Mouse (Mus musculus): ENCODE measurements at regions not wholly inside any gene's neighbourhood (a gene's known extent, or its start where the extent isn't known, plus 50 kb on each side); places are given as distances from the start of the nearest gene placed in this dataset.
A peak's percentile ranks its signal among the peaks of the same experiment; 100 is the strongest.
"Not testable (repeated sequence)": the region's sequence is repeated elsewhere in the genome, so short reads cannot be mapped to it uniquely, and the experiment has no call there.

DNA sequence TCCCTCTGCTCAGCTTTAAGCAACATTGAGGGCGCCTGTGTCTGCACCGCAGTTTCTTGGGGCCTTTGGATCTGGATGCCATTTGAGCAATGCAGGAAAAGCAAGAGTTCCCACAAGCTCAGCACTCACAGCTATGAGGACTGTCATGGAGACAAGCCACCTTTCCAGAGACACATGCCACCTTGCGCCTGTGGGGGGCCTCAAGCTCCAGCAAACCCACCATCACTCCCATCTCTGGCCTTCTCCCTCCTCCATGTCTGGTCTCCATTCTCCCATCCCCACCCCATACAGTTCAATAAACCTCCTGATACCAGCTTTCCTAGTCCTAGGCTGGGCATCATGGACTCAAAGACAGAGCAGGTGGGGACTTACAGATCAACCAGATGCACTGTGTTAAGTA is 97.8 kb downstream of the Wdr11 start:
- no peak for DNase-seq (ENCODE audit: extremely low spot score, low spot score)

DNA sequence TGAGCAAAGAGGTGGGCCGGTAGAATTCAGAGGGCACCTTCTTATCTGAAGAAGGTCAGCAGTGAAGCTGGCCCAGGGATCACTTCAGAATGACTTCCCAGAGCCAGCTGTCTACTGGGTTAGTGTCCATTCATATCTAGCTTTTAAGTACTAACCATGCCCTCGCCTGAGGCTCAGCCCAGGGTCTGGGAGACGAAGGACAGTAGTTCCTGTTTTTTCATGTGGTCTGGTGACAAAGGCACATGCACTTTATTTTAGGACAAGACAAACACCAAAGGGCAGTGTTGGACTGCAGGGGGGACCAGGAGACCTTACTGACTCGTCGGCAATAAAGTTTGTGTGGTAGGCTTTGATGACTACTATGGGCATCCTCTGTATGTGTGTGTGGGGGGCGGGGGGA is 99.2 kb downstream of the Wdr11 start:
- DNase-seq (ENCODE audit: extremely low spot score, low spot score) = no peak

DNA sequence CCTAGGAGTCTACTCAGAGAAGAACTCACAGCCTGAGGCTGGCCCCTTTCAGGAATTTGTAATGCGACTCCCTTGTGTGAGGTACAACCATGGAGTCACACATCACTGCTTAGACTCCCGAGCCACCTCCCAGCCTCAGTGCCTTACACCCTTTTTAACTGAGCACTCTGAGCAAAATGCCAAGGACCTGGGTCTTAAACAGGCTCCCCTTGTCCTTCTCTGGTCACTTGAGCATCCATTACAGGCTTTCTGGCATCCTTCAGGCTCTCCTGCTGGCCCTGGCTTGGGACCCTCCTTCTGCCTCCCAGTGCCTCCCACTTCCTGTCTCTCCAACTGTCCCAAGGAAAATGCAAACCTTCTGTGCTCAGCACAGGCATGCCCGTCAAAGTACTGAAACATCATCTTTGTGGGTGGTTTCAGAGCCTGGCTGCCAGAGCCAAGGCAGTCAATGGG is 100.0 kb downstream of the Wdr11 start:
- DNase-seq (ENCODE audit: extremely low spot score, low spot score) = peak; percentile 42

DNA sequence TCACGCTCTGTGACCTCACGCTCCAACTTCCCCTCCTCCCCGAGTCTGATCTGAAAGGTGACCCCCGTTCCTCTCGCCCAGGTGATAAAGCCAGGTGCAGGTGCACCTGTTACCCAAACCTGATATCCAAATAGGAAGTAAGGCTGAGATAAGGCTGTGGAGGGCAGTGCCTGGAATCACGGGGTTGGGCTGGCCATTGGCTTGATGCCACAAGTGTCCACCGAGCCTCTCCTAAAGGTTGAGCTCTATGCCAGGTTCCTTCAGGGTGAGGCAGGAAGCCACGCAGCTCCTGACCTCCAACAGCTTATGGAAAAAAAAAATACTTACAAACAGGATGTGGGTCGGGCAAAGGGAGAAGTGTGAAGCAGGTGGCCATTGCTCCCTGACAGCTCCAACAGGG is 102.0 kb downstream of the Wdr11 start:
- DNase-seq (ENCODE audit: extremely low spot score, low spot score) = no peak

DNA sequence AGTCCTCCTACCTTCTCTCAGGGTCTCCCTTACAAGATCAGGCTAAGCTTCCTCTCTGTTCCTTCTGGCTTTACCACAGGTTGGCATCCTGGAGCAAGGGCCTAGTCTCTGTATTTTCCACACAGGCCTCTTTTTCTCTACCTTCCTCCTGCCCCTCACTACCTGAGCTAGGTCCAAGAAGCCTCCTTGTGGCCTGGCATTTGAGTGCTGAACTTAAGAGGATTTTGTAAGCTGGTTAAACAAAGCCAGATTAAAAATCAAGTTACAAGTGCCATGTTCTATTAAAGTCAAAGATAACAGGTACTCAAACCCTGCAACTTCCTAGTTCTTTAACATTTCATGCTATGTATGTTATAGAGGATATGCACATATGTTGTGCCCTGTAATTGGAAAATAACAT is 102.5 kb downstream of the Wdr11 start:
- DNase-seq (ENCODE audit: extremely low spot score, low spot score) = no peak

DNA sequence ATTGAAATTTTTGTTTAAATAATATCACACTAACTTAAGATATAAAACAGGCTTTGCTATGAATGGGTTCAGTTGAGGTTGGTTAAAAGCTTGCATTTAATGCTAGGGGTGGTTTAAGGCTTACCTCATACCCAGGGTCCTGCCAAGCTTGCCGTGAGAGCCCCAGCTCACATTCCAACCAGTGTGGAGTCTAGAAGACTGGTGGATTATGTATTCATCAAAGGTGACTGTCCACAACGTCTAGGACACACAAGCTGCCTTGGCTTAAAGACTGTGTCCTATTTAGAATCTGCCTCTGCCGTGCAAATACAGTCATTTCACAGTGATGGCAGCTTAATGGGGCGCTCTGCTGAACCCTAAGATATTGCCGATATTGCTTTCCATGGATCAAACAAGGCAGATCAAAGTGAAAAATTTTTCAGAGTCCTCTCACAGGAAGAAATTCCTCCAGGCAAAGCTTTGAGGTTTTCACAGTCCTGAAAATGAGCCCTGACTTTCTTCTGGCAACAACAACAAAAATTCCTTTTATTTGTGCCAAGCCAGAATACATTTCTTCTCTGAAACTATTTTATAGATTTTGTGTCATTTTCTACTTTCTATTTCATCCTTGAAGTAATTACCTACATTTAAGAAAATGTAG is 108.4 kb downstream of the Wdr11 start:
- no peak for DNase-seq (ENCODE audit: extremely low spot score, low spot score)

DNA sequence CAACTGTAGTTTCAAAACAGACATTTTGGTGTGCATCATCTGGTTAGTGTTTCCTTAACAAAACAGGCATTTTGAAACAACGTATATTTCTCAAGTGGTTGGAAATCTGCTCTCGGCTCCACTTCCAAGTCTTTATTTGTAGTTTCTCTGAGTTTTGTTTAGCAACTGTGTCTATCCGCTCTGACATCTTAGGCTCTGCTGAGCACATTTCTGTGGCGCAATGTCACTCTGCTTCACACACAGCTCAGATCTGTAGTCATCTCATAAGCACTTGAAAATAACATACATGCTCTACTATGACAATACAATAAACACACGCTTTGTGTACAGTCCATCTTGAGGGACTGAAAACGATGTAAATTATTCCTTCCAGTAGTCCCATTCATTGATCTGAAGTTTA is 135.9 kb downstream of the Wdr11 start:
- DNase-seq (ENCODE audit: extremely low spot score, low spot score) = no peak

DNA sequence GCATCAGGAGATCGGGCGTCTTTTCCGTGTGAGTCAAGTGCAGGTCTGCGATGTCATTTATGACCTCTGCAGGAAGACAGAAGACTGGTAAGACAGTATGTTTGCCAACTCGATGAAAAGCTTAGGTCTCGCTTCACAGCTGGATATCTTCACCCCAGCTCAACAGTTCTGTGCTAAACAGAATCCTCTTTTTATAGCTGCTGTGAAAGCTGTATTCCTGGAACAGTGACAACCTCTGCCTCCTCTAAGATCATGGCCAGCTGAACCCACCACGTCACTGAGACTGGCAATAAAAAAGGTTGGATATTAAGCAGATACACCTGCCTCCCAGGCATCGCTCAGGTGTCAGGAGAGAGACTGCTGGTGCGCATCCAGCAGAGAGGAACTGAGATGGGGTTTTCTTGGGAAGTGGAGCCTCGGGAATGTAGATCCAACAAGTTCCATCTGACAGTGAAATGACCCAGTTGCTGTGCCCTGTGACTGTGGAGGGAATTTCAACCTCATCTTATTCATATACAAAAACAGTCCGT is 138.1 kb downstream of the Wdr11 start:
- no peak for DNase-seq (ENCODE audit: extremely low spot score, low spot score)

DNA sequence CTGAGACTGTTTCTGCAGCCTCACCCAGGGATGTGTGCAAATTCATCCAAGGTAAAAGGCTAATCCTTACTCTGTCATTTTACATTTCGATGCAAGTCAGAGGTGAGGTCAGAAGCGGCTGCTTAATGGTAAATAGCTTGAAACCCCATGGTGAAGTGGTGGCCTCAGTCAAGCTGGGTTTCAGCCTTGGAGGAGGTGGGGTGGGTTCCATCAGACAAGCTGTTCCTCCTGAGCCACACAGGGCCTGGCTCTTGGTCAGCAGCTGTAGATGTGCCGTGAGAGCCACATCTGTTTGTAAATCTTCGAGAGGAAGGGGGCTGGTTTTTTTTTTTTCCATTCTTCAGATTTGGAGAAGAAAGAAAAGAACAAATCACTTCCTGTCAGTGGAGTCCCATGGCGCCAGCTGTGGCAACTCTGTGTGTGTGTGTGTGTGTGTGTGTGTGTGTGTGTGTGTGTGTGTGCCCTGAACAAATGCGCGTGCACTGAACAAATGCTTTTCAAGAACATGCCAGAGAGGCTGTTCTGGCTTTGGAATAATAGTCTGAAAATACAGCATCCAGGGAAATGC is 139.2 kb downstream of the Wdr11 start:
- DNase-seq (ENCODE audit: extremely low spot score, low spot score) = no peak

DNA sequence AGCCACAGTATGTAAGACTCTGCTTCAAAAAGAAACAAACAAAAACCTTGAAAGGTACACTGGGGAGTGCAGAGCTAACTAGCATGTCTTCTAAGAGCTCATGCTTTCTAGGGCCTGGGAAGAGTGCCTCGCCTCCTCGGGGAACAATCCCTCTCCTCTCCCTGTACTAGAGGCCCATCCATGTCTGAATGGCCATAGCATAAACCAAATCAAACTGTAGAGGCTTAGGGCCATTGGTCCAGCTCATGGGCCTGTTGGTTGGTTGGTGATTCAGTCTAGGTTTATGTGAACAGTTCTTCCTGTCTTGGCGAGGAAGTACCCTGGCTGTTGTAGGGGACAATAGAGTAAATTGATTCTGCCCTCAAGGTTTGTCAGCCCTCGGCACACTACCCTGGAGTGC is 151.0 kb downstream of the Wdr11 start:
- no peak for DNase-seq (ENCODE audit: extremely low spot score, low spot score)

DNA sequence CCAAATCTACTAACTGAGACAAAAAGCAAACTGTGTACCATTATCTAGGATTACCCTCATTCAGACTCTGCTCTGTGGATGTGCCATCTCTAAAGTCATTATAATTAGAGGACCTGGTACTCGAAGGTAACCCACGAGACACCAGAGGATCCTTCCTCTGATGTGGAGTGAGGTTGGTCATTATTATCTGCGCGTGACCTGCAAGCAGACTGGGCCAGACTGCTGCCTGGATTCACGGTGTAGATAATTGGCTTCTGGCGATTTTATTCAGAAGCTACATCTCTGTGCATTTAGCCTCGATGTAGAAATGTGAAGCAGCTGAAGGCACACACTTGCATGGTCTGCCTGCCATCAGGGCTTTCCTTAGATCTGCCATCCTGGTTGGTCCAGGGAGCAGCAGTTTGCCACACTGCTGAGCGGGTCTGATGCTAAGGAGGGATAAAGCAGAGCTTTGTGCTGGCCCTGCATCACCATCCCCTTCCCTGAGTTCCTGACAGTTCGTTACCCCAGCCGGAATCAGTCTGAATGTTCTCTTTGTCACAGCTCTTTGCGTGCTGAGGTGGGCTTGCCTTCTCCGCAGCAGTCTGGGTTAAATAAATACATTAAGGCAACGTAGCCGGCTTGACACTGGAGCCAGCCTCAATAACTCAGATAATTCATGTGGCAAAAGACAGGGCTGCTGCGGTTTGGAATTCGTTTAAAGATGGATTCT is 152.4 kb downstream of the Wdr11 start:
- peak; percentile 47 for DNase-seq (ENCODE audit: extremely low spot score, low spot score)

DNA sequence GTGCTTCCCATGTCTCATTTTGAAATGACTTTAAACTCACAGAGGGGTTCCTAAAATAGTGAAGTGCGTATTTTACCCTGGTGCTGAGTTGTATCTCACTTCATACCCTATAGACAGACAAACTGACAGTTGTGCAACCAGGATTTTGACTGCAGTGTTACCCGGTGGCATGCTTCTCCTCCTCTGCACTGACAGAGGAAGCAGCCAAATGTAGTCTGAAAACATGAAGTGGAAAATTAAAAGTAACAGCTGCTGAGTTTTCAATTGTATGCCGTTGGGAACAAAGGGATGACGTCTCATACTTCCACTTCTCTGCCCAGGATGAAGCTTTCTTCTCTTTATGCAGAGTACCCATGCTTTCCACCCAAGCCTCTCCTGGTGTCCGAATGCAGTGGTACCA is 155.0 kb downstream of the Wdr11 start:
- DNase-seq (ENCODE audit: extremely low spot score, low spot score) = no peak

DNA sequence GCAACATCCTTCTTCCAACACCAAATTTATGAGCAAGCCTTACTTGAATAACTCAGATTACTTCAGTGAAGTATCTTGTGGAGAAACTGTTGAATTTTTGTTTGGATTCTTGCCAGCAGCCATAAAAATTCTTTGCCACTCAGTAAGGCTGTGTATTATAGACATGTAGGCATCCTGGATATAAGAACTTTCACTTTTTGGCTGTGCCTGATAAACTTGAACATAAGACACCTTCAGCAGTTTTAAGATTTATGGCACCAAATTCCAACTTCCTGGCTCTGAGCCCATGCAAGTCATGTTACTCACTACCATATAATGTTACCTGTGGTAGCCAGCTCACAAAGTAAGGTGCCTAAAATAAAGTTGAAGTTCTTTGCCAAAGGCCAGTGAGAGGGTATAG is 159.3 kb downstream of the Wdr11 start:
- no peak for DNase-seq (ENCODE audit: extremely low spot score, low spot score)

DNA sequence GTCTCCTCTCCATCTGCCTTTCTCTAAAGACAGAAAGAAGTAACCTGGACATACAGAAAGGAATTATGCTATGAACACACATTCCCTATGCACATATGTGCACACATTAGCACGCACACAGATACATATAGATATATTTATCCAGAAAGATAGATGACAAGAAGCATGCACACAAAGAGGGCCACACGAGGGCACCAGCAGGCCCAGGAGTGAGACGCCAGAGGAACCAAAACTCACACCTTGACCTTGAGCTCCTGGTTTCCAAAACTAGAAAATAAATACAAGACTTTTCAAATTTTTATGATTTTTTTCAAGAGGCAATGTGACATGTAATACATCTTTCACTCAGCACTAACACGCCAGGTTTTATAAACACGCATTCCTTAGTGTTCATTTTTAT is 163.1 kb downstream of the Wdr11 start:
- no peak for DNase-seq (ENCODE audit: extremely low spot score, low spot score)

DNA sequence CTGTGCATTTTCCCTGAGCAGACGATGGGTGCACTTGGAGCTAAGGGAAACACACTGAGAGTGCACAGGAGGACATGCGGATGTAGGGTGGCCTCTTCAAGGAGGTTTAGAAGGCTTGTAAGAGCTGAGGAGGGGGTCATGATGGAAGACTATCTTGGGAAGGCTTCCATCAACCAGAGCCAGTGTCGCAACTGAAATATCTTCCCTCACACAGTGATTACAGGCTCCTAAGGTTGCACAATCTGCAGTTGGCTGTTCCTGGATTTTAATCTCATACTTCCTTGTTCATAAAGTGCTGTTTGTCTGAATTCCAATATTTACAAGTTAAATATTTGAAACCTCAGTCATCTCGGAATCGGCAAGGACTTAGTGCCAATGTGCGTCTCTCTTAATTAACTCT is 164.5 kb downstream of the Wdr11 start:
- no peak for DNase-seq (ENCODE audit: extremely low spot score, low spot score)

DNA sequence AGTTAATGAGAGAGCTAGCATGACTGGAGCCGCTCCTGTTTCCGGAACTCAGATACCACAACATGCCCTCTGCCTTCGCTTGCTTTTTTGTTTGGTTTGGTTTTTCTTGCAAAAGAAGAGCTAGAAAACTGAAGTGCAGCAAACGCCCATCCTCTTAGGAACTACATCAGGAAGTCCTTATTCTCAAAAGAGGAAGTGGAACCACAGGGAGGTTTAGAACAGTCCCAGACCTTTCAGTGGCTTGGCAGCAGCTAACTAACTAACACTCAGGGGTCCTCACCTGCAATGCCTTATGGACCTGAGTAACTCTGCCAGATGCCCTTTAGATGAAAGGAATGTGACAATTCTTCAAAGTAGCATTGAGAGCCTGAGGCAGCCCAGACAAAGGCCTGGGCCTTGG is 168.2 kb downstream of the Wdr11 start:
- no peak for DNase-seq (ENCODE audit: extremely low spot score, low spot score)

DNA sequence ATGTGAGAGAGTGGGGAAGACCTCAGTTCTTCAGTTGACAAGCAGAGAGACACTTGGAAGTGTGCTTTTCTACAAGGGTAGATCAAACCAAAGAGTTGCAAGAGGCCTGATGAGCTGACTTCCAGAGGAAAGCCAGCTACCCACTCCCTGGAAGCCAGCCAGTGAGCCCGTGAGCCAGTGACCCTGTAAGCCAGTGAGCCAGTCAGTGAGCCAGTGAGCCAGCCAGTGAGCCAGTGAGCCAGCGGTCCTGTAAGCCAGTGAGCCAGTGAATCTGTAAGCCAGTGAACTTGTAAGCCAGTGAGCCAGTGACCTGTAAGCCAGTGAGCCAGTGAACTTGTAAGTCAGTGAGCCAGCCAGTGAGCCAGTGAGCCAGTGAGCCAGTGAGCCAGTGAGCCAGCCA is 168.7 kb downstream of the Wdr11 start:
- DNase-seq (ENCODE audit: extremely low spot score, low spot score) = no peak

DNA sequence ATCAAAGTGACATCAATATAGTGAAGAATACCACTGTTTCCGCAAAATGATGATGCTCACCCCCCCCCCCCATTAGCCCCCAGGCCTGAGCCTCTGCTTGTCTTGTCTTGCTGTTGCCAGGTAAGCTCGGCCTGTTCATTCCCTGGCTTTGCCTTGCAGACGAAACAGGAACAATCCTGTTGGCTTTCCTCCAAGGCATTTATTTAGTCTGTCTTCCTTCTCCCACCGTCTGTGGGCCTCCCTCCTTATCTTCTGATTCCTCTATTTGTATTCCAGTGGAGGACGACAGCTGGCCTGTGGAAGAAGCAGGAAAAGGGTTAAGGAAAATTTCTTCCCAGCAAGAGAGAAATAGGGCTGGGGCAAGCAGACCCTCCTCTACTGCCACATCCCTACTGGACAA is 172.1 kb downstream of the Wdr11 start:
- DNase-seq (ENCODE audit: extremely low spot score, low spot score) = no peak

DNA sequence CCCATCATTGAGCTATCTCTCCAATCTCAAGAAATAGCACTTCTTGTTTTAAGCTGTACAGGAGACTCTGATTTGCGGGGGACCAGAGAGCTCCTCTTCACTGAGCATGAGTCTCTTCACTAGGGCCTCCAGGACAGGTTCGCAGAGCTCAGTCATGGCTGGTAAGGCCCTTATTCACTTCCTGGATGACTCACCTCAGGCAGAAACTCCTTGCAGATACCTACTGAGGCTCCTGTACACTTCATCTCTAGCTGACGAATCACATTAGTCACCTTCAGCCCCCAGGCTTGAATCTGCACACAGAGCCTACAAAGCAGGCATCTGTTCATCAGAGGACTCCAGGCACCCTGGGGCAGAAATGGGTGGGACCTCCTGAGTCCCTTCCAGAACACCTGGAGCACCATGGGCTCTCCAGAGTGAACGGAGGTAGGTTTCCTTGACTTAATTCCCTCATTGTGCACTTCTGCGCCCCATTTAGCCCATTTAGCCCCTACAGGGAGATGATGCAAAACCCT is 172.8 kb downstream of the Wdr11 start:
- DNase-seq (ENCODE audit: extremely low spot score, low spot score) = no peak

DNA sequence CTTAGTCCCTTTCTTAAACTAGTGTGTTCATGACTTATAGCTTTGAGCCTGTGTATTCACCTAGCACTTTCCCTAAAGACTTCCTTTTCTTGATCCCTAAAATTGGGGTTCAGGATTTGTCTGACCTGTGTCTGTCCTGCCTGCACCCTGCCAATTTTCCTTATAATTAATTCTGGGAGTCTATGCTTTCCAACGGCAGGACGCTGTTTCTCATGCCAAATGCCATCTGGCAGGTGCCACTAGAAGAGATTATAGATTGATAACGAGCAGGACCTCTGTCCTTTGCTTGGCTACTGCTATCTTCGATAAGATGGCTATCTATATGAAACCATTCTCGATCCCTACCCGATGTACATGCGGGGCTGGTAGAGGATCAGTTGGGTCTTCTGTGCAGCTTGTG is 174.0 kb downstream of the Wdr11 start:
- no peak for DNase-seq (ENCODE audit: extremely low spot score, low spot score)

DNA sequence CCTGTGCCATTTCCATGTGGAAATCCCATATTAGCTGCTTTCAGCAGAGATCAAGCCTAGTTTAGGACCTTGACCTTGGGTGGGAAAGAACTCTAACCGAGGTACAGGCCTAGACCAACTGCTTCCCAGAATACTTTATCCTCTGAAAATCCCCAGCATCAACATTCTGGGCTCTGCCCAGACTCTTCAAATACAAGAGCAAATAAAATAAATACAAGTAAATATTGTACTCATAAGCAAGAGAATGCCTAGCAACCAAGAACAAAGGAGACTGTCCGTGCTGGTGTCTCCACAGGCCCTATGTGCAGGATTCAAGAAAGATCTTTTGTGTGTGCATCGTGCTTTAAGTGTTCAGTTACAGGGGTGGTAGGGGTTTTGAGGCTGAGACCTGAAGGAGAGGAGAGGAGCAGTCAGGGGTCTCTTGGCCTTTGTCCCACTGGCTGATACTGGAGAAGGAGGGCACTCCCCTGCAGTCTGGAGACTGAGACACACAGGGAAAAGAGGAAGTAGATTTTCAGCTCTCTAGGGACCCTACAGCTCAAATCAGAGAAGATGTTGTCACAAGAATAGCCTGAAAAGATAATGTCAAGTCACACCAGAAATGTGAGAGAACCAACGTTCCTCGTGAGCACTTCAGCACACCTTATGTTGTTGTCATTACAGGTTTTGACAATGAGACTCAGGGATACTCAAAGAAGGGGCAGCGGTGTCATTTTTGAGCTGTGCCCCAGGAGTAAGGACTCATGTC is 174.6 kb downstream of the Wdr11 start:
- DNase-seq (ENCODE audit: extremely low spot score, low spot score) = no peak

DNA sequence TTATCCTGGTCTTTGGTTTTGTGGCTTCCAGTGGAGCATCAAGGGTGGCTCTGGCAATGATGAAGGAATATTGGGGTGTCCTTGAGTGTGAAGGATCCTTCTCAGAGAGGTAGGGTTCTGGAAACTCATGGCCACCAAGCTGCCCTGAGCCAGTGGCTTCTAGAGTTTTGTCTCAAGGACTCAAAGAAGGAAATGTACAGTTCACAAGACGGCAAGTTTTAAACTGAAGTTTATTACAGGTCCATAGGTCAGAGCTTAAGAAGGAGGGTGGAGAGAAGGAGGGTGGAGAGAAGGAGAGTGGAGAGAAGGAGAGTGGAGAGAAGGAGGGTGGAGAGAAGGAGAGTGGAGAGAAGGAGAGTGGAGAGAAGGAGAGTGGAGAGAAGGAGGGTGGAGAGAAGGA is 178.0 kb downstream of the Wdr11 start:
- not testable (repeated sequence) for DNase-seq (ENCODE audit: extremely low spot score, low spot score)

All from neural tube, embryonic 10.5 days (tissue).